Mouse (Mus musculus) mouse embryonic stem cell (cell line): ENCODE results near the gene Sema3e.

Experiments used
- in situ Hi-C, 2 experiments: fragments of 300-500 bp; cut with MboI; formaldehyde crosslinking; loops; 1 replicate in 1 of 2; 3 replicates in 1 of 2; pipeline ENCODE4 v1.14.3; 2019 to 2020; ENCODE audit warnings: low sequenced_read_pairs in 2 of 2, low pct_unique_long_range_greater_than_20kb in 1 of 2, mixed read lengths in 1 of 2; ENCODE audit not compliant: unreplicated experiment in 1 of 2

Sema3e gene

DNA sequence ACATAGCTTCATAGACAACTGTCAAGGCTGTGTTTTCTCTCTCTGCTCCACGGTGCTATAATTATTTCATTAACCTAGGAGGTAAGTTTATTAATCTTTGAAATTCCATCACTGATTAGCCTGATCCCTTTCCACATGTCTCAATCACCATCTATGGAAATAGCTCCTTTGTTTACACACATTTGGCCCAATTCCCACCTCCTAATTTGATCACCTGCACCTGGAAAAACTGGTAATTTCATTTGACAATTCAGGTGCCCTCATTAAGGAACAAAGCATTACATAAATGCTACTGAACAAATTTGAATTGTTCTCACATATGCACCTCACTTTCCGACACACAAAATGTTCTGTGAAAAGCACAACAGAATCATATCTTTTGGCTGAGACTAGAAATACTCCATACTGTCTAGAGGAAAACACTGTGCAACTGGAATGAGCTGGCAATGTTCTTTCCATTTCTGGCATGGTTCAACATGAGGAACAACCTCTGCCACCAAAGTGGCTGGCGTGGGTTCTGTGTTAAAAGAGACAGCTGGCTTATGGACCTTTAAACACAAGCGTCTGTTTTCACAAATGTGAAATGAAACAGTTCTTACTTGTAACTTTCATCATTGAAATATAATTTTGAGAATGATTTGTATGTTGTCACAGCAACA, 34.9 kb downstream of the Sema3e start:
- in situ Hi-C loops: no loop called here

DNA sequence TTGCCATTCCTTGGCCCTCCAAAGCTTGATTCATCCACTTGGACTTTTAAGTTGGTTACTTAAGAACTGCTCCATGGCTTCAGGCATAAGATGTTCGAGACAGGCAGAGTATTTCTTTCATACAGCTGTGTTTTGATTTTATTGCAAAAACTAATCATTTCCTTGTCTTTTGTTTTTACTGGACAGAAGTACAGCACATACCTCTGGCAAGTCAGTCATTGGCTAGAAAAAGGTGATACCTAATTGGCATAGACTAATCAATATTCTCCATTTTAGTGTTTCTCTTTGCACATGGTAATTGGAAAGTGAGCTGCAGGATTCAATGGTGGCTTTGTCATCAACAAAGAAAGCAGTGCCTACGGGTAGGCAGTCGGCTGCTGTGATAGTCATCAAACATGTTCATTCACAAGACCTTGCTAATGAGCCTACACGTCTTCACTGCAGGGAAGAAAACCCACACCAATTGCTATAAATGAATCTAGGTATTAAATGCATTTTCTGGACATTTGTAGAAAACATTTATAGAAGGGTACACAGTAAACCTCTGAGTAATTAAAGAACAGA, 37.9 kb downstream of the Sema3e start:
- in situ Hi-C loops: no loop called here

DNA sequence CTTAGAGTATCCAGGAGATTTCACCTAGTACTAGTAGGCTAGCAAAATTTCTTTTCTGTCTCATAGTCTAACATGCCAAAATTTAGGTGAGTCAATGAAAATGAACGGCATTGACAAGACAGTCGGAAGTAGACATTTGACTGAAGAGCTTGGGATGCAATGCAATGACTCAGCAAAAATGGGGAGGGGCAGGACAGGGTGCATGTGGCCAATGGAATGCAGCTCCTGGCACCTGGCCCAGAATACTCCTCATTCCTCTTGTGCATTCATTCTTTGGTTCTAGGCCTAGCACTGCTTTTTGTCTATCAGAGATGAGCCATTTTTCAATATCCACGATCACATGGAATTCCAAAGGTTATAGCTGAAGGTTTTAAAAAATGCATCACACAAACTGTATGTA, 48.1 kb downstream of the Sema3e start:
- in situ Hi-C loops: no loop called here

DNA sequence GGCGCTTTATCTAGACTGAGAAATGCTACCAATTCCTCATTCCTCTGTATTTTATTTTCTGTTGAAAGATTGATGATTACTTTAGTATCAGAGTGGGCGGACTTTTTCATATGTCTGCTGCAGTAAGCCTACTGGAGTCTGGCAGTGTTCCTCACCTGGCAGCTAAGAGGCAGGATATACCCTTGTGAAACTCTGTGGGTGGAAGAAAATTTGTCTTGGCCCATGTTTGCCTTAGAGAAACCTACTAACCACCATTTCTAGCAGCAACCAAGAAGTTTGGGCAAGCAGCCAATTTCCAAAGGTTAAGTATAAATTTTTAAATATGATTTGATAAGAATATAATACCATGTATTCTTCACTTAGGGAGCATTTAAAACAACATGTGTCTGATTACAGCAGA, 63.0 kb downstream of the Sema3e start:
- in situ Hi-C loops: no loop called here

DNA sequence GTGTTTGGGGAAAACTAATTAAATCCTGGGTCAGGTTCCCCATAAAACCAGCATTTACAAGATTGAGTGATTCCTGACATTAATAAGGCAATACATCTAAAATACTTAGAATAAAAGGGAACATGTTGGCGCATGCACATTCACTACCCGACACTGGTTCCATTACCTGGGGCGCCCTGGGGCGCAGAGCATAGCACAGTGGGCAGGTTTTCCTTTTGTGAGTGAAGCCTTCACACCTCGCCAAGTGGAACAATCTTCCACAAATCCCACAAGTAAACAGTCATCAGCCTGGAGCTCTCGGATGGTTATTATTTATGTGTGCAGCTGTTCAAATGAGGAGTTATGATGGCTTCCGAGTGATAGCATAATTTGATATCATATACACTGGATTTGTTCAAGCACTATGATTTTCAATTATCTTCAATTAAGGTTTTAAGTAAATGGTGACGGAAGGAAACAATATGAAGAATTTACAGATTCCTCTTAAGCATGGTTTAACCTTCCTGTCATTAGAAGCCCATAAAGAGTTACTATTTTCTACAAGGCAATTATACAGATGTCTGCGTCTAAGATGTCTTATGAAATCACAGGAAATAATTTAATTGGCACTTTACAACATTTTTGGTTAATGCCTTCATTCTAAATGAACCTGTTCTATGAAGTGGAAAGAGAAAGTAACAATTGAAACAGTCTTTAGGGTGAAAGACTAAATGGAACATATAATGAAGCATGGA, 65.0 kb downstream of the Sema3e start:
- in situ Hi-C loops: no loop called here

DNA sequence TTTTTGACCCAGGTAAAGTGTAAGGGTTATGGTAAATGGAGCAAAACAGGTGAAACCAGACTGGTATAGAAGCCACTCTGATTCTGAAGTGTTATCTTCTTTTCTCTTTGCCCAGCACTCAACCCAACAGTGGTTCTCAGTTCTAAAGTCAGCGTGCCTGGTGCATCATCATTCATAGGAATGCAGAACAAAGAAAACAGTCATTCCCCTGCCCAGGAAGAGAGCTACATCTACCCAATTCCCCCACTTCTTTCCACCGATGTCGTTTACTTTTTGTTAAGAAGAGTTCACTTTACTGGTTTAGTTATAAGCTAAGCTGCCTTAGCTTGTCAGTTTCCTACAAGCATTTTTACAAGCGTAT, 65.5 kb downstream of the Sema3e start:
- in situ Hi-C loops: no loop called here

DNA sequence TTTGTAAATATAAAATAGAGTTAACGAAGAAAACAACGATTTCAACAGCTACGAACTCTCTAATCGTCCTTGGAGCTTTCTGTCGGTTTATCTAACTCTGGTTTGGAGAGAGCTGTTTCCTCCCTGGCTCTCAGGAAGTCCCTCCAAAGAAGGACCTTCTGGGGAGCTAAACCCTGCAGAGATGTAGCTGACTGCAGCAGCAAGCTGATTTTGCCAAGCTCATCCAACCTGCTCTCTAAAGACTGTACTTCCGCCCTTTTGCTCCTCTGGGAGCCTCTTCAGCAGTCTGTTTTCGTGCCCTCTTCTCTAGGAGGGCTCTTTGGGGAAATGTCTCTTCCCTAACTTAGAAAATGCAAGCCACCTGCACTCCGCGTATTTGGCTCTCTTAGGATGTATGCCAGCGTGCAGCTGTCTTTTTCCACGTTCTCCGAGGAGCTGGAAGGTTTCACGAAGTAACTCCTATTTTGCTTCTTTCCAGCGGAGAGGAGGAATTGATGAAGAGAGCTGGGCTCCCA, 67.2 kb downstream of the Sema3e start:
- in situ Hi-C loops: no loop called here

DNA sequence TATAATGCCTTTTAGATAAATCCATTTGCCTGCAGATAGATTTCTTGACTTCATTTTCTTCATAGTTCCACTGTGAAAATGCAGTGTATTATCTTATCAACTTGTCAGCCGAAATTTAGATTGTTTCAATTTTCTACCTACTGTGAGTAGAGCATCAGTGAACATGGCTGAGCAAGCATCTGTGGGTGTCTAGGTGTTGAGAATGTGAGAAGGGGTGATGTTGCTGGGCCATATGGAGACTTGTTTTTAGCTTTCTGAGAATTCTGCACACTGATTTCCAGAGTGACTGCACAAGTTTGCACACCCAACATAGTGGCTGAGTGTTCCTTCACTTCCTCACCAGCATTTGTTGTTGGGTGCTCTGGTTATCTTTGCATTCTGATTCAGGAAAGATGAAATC, 71.1 kb downstream of the Sema3e start:
- in situ Hi-C loops: no loop called here

DNA sequence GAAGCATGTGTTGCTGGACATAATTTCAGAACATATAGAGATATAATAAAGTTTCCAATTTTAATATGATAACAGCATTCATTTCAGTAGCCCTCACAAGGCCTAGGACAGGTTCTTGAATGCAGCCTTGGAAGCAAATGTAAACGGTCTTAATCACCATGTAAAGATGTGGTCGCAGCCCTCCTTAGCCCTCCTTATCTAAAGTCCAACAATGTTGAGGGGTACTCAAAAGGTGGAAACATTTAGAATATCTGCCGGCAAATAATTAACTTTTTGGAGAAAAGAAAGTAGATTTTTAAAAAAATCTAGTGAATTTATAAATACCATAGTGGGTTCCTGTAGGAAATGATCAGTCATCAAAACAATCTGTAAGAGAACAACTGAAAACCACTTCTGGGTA, 73.6 kb downstream of the Sema3e start:
- in situ Hi-C loops: no loop called here

DNA sequence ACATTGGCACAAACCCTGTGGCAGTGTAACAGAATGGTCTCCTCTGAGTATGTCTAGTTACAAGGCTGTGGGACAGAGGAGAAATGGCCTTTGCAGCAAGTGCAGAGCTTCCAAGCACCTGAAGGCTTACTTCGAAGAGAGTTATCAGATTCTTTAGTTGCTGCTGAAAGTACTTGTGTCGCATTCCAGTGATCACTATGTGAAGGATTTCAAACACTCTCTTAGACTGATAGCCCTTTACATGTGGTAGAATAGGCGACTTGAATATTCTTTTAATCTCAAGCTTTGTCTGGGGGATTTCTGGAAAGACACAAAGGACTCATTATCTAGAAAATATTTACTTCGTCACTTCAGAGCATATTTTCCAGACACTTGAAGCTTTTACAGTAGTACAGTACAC, 82.3 kb downstream of the Sema3e start:
- in situ Hi-C loops: no loop called here

DNA sequence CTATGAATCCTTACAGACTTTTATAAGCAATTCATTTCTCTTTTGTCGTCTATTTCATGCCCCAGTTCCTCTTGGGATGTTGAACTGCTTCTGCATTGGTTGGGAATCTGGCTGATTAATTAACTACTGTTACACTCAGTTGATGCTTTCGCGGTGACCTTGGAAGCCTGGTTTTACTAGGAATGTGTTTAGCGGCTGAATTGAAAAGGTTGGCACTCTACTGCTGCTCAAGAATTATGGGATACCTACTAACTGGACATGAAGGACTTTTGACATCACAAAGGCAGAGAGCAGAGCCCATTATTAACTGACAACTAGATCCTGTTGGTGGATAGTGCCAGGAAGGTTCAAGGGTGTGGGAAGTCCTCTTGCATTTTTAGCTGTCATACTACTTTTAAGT, 83.9 kb downstream of the Sema3e start:
- in situ Hi-C loops: no loop called here

DNA sequence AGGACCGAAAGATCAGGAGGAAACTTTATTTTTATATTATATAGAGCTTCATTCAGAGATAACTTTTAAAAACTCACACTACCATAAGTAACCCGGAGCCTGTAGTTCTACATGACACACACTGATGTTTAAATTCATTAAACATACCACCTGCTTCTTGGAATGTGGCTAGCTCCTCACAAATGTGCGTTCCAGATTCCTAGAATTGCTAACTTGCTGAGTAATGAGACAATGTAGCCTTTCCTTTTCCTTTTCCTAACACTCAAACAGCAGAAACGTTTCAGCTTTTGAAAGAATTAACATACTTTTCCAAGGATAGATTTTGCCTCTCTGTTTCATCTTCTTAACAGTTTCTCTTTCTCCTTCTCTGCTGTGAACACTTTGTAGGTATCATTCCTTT, 86.3 kb downstream of the Sema3e start:
- in situ Hi-C loops: no loop called here

DNA sequence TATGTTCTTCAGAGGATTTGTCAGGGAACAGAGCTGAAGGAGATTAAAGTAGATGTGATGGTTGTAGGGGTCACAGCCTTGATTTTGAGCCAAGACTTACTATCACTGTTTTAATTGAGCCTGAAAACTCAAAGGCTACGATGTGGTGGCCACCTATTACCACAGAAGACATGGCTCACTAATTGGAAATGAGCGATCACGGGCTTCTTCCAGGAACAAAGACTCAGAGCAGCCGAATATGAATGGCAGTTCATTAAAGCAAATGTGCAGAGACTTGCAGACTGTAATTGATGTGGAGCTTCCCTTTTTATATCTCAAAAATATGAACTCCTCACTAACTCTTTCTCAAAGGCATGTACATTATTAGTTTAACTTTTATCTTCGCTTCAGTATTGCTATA, 96.8 kb downstream of the Sema3e start:
- in situ Hi-C loops: no loop called here

DNA sequence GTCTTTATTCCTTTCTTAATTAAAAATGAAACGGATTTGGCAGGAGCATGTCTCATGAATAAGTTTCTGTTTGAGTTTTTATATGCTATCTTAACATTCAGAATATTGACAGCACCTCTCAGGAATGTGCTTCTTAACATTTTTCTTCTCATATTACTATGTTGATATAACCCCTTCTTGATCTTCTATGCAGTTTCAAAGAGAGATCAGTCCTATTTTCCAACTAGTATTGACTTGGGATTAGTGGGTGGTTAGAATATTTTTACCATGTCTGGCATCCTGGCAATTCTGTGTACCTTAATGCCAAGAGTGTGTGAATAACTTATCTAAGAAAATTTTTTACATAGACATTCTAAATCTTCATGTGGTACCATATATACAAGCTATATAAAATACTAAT, 101.5 kb downstream of the Sema3e start:
- in situ Hi-C loops: no loop called here

DNA sequence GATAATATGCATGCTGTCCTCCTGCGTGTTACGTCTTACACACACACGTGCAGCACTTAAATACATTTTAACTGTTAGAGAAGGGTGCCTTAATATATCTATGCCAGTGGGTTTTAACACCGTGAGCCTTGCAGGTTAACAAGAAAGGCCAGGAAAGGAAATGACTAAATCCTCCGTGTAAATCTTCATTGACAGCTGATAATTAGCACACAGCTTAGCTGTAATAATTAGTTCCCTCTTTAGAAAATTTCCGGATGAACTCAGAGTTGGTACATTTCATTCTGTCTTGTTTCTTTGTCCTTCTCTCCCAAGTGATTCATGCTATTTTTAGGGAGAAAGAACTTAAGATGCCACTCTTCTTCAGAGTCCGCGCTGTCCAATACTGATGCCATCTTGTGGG, 110.9 kb downstream of the Sema3e start:
- in situ Hi-C loops: no loop called here

DNA sequence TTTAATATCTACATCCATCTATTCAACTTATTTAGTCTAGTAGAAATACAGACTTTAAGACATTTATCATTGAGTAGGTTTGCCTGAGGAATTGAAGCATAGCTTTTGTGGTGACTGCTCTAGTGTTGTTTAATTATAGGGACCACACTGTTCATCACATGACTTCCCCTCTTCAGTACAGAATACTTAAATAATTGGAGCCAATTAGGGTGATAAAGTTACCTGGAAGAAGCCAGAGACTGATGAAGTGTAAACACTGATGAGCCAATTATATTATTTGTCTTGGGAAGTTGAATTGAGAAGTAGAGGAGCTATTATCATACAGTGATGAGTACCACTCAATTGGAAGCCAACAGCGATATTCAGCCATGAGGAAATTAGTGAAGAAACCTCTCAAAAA, 113.6 kb downstream of the Sema3e start:
- in situ Hi-C loops: no loop called here

DNA sequence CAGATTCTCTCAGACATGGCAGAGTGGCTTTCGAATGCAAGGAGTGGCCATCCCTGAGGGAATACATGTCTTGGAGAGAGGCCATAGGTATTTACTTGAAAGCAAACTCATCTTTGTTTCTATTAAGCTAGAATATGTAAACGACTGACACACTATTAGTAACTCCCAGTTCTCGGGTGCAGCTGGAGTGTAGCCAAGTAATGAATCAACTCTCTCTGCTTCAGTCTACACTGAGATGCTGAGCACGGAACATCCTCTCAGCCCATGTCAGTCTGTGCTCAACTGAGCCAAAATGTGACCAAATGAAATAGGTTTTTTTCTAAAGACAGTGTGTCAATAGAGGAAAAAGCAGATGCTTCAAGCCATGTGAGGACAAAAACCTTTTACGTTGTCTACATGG, 137.5 kb downstream of the Sema3e start:
- in situ Hi-C loops: no loop called here

DNA sequence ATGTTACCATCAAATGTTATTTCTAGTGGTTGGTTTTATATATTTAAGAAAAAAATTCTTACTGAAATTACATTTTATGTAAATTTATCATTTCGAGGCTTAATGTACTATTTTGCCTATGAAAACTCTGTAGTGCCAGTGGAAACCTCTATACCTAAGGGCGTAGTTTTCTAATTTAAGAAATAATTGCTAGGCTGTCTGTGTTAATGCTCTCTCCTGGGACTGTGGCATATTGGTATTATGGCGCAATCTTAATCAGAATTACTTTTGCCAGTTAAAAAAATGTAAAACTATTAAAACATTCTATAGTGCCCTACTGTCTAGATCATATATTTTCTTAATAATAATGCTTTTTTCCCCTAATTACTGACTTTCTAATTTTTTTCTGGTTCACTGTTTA, 138.2 kb downstream of the Sema3e start:
- in situ Hi-C loops: no loop called here

DNA sequence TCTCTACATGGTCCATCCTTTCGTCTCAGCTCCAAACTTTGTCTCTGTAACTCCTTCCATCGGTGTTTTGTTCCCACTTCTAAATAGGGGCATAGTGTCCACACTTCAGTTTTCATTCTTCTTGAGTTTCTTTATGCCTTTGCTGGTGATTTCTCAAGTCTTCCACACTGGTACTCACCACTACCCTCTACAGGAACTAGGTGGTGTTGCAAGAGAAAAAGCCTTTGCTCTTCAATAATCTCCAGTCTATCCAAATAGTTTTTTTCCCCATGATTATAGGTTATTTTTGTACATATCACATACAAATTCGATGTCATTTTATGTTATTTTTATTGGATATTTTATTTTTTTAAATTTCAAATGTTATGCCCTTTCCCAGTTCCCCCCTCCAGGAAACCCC, 142.7 kb downstream of the Sema3e start:
- in situ Hi-C loops: no loop called here
